Mouse (Mus musculus): ENCODE measurements around the gene Tbl1x. TPM values are rescaled to one million over a fixed set of nuclear protein-coding genes. Genes with fewer than 3 reads are reported as not detected.

Tbl1x gene
- polyA plus RNA-seq (2012) = 4.3 and 4.7 TPM in 2 replicates

GRCm38 (mm10) chrX:77510371-77511300, at the start of gene Tbl1x:
TSS of gene Tbl1x (plus strand) at chrX:77511013.

